Mouse (Mus musculus): ENCODE measurements around the gene Actr8. TPM values are rescaled to one million over a fixed set of nuclear protein-coding genes. Genes with fewer than 3 reads are reported as not detected.

Gene Actr8
- polyA plus RNA-seq (2015; fragmentation: Nextera tagmentation; extraction: Ambion mirVana): 52.6 and 59.2 TPM in 2 replicates

GRCm38 (mm10) chr14:29978254-29979204 lies at the start of gene Actr8:
TSS of gene Actr8 (plus strand) at chr14:29978337.

GRCm38 (mm10) chr14:29968075-29968821 lies 9.9 kb upstream of the Actr8 start, which contains the start of gene Selenok:
TSS of gene Selenok (plus strand) at chr14:29968308.

GRCm38 (mm10) chr14:30008733-30009575 lies 30.8 kb downstream of the Actr8 start, which contains the start of the genes Il17rb and Chdh:
TSS of gene Il17rb (minus strand) at chr14:30008896.
TSS of gene Chdh (plus strand) at chr14:30009023.

Small RNAs within 50 kb of the gene (microRNA-seq; reads per million reads assigned to microRNA genes)
- not detected for gene Mir6947

Other genes with a start within 250 kb of the Actr8 start
- 407 and 458 TPM in 2 replicates for gene Selenok, start 10.0 kb upstream of the Actr8 start, polyA plus RNA-seq (2015; fragmentation: Nextera tagmentation; extraction: Ambion mirVana)
- gene Il17rb, start 30.6 kb downstream of the Actr8 start, polyA plus RNA-seq (2015; fragmentation: Nextera tagmentation; extraction: Ambion mirVana): 1.4 and 2.1 TPM in 2 replicates
- gene Chdh, start 30.7 kb downstream of the Actr8 start, polyA plus RNA-seq (2015; fragmentation: Nextera tagmentation; extraction: Ambion mirVana): 0.54 and 0.56 TPM in 2 replicates